Mouse (Mus musculus) adrenal gland, adult 2 months (tissue): ENCODE measurements at regions not wholly inside any gene's neighbourhood (a gene's known extent, or its start where the extent isn't known, plus 50 kb on each side); places are given as distances from the start of the nearest gene placed in this dataset.

ENCODE experiments used
- DNase-seq: peaks from one replicate; pipeline ENCODE4 v3.0.0; 2021

DNA sequence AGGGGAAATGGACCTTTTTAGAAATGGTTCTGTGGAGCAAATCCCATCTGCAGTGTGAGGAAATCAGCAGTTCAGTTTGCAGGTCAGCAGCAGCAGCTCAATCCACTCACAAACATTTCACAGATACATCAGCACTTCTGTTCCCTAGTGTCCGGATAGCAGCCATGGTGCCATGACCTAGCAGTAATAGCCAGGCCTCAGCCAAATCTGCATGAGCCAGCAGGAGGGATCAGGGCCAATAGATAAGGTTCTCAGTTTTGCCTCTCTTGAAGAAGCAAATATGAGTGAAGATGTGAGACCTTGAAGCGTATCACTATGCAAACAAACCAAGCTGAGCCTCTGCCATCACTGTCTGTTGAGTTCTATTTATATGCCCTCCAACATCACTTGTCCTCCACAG, 380.7 kb upstream of the Chrm3 start:
- DNase-seq: no peak

DNA sequence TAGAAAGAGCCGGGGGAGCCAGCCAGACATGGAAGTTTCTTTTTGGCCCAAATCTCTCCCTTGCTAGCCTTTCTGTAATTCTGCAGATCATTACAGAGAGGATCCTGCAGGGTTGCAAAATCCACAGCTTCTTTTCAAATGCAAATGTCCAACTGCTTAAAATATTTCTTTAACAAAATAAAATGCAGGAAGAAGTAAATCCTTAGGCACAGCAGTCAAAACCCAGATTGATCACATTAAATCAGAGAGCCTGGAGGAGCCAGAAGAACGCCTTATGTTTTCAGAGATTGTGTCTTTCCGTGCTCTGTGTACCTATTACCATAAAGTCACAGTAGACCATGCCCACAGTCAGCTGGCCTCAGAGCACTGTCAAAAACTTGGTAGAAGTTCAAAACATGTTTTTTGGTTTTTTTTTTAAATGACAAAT, 365.1 kb upstream of the Chrm3 start:
- DNase-seq: no peak

DNA sequence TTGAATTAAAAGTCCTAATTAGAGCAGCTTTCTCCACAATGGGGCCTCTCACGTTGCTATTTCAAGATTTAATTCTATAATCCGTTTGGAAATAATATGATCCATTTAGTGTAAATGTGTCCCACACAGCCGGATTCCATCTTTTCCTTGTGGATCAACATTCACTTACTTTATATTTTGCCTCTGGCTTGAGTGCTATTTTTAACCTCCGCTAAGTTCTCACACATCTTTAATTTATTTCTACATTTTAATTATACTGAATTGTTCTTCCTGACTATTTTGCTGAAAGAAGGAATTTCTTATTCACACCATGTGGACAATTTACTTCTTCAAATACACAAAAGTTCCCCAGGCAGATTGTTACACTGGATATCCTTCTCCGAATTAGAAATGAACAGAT, 364.7 kb upstream of the Chrm3 start:
- DNase-seq: no peak

DNA sequence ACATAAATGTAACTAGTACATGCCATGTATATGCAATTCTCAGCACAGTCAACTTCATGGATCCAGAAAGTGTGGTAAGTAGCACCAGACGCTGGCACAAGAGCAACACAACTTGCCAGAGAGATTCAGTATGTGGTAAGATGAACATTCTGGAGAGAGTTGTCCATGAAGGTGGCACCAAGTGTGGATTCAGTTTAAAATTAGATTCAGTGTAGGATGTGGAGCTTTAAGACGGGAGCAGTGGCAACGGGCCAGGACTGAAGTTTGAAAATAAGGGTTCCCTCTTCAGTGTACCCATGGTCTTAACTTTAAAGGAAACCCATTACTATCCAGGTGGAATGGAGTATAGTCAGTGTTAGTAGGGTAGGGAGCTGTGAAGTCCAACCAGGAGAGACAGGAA, 360.0 kb upstream of the Chrm3 start:
- no peak for DNase-seq

DNA sequence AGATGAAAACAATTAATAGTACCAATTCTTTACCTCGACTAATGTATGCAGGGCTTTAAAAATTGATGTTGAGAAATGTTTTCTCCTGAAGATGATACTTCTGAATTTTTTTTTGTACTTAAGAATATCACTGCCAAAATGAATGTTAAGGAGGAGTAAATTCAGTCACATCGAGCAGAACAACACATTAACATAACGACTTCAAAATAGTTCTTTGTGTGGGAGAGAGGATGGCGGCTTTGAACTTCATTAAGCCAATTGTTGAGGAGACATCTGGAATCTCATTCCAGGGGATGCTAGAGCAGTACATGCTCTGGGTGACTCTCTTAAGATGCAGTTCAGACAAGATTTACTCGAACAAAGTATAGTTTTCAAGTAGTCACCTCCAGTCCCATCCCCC, 350.8 kb upstream of the Chrm3 start:
- DNase-seq: no peak

DNA sequence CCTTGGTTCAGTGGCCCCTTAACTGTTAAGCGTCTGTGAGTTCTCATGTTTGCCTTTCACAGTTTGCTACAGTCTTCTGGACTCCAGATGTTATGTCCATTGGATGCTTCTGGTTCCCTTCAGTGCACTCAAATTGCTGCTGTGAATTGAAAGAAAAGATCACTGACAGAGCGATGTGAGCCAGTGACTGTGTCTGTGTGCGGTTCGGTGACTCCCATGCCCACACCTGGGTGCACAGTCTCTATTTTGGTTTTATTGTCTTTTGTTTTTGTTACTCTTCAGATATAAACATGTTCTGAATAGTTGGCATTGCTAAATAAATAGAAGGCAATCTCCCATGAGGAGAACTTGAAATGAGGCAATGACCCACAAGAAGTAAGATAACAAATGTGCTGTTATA, 350.3 kb upstream of the Chrm3 start:
- DNase-seq: no peak

DNA sequence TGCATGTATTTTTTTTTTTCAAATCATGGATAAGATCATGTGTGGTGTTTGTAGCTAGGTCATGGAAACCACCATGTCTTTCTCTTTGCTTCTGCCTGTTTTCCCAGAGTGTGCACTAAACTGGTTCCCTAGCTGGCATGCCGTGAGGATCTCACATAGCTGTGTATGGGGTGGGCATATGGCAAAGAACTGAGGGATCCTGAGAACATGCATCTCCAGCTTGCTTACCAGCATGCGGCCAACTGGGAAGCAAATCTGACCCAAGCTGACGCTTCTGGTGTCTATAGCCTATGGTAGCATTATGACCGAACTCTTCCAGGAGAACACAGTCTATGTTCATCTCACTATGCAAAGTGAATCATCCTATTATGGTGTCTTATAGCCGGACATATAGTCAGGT, 336.5 kb upstream of the Chrm3 start:
- DNase-seq: no peak

DNA sequence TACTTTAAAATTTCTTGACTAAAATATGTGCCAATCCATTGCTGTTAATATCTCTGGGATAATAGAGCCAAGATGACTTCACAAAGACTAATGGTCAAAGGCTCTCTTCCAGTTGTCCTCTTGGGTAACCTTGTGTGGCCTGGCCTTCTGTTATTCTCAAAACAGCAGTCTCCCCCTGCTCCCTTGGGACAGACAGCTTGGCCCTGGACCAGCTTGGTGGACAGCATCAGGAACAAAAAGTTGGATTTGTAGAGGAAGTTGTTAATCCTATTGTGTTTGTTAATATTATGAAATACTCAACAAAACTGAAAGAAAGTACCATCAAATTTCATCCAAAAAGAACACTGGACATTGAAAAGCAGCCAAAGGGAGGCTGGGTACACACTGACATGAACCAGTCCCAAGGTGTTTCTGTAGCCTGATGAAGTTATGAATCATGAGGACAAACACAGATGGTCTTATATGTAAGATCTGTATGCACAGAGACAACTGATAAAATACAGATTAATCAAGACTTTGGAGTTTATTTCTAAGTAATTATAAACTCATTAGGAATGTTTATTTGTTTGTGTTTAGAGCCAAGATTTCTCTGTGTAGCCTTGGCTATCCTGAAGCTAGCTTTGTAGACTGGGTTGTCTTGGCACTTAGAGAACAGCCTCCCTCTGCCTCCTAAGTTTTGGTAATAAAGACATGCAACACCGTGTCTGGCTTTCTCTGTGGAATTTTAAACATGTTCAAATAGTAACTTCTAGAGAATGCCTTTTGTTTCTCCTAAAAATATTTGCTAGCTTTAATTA, 335.7 kb upstream of the Chrm3 start:
- DNase-seq: peak; percentile 58

DNA sequence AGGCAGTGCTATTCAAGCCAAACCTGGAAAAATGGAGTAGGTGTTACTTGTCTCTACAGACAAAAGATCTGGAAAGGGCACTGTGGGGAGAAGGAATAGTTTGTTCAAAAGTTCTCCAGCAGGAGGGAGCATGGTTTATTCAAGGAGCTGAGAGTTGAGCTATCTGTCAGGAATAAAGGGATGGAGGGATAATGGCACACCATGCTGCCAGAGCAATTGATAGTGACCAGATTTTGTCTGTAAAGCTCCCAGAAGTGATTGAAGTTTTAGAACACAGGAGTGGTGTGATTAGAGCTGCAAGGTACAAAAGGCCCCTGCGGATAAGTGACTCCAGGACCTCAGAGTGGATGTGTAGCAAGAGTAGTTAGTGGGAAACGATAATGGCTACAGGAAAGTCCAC, 330.7 kb upstream of the Chrm3 start:
- DNase-seq: no peak

DNA sequence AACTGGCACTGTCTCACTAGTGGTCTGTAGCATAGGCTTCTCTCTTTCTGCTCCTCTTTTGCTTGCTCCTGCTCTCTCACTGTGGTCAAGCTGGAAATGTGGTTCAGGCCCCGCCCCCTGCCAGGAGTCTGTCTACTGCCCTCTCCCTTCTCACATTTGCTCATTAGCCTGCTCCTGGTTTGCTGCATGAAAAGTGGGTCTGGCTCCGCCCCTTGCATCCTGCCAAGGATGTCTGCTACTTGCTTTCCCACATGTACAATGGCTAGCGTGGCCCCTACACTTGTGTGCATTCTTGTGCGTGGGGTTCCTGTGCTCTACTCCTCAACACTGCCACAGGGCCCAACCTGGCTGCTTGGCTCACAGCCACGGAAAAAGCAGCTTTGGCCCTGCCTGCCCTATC, 326.7 kb upstream of the Chrm3 start:
- DNase-seq: no peak

DNA sequence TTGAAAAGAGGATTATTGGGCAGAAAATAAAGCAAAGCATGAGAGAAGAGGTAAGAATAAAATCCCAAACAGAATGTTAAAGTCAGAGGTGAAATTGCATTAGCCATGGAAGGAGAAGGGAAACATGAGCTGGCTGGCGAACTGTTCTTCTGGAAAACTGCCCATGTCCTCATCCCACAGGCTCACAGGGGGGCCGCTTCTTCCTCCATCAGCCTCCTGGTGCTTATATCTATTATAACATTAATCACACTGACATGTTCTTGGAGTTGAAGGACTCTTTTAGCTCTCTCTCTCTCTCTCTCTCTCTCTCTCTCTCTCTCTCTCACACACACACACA, 293.4 kb upstream of the Chrm3 start:
- no peak for DNase-seq

DNA sequence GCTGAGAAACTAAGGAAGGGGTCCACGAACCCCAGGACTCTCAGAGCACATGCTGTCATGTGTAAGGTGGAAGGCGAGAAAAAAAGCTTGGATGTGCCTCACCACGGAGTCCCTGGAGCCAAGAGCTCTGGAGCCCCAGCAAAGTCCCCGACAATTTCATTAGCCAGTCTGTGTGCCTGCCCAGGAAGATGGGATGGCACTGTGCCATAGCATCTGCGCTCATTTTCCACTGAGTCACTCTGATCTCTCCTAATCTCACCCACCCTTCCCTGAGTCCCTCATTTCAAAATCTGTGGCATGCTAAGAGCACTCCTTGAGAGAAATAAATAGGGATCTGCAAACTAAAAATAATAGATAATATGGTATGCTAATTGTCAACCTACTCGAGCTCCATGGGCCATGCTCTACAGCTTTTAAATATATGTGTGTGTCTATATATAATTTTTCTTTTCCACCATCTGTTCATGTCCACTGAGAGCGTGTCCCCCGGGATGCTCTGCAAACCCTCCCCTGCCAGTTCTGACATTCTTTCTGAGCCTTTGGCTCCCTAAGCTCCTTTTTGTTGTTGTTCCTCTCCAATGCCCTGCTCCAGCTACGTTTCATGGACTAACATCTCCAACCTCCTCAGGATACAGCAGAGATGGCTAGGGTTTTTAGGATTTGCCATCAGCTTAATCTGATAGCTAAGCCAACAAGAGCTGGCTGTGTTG, 292.9 kb upstream of the Chrm3 start:
- DNase-seq: peak; percentile 16

DNA sequence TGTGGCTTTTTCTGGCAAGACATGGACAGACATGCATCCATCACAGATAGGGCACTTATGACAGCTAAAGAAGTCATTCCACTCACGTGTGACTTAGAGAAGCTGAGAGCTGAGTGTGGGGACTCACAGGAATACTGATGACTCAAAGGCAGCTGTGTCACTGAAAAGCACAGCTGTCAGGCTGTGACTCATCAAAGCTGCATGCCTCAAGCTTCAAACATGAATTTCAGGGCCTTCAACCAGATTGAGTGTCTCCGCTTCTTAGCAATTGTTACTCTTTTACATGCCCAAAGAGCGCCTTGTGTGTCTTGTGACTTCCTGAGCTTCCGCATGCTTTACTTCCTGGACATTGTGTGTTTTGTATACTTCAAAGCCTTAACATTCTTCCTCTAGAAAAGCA, 276.2 kb upstream of the Chrm3 start:
- peak; percentile 40 for DNase-seq

DNA sequence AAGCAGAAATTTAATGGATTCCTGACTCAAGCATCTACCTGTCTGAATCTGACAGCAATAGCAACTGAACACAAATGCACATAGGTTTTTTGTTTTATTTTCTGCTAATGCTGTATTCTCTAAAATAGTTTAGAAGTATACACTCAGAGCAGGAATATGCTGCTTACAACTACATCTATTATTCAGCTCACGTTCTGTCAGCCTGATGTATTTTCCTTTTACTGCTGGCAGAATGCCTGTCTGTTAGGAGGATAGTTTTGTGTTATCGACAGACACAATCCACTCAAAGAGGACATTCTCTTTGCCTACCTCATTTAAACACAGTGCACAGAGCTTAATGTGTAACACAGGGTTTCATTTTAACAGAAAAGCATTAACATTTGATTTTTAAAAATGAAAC, 269.8 kb upstream of the Chrm3 start:
- DNase-seq: no peak

DNA sequence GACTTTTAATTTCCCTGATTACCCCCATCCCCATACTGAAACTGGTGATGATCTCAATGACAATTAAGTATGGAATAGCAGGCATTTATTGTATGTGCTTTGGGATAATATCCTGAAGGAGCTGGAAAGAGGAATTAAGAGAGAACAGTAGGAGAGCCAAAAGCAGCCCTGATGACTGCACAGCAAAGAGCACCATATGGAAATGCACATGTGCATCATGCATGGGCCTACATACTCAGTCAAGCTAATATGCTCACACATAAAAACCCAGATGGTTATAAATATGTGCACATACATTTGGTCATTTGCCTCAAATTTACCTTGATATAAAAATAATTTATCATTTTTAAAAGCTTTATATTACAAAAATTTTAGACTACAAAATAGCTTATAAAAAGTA, 259.0 kb upstream of the Chrm3 start:
- no peak for DNase-seq

DNA sequence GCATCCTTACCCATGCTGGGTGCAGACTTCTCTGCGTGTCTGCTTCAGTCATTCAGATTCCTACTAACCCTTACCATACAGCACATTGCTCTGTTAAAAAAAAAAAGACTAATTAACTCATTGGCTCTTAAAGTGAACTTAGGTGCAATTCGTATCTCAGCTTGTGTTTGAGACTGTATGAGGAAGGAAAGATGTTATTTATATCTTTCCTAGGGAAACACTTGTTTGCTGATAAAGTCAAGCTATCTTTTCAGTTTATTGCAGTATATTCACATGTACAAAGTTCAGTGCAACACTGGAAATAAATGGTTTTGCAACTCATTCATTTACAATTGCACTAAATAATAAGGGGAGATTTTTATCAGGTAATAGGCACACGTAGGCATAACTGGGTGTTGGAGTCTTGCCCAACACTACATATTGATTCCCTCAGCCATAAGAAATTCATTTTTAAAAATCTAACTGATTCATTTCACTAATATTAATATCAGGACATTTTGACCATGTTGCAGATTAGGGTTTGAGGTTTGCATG, 257.8 kb upstream of the Chrm3 start:
- no peak for DNase-seq

DNA sequence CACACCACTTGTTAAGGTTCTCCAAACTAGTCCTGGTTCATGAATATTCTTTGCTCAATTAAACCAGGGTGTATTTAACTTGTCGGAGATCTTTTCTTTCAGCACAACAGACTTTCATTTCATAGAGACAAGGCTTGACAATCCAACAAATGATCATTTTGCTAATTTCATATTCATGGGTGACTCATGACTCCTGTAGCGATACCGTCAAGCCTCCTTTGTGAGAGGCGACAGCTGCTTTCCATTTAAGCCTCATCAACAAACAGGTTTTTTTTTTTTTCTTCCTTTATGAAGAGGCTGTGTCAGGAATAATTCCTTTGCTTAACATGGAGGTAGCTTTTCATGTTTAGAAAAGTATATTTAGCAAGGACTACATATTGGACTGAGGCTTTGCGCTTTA, 214.3 kb upstream of the Chrm3 start:
- DNase-seq: no peak

DNA sequence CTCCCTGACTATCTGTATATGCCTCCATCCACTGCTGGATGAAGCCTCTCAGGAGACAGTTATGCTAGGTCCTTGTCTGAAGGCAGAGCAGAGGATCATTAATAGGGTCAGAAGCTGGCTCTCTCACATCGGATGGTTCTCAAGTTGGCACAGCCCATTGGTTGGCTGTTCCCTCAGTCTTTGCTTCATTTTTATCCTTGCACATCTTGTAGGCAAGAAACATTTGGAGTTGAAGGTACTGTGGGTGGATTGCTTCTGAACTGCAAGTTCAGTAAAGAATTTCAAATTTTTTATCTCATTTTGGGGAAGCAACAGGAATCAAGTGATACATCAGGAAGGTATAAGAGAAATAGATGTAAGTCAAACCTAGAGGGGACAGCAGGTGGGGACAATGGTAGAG, 206.2 kb upstream of the Chrm3 start:
- no peak for DNase-seq

DNA sequence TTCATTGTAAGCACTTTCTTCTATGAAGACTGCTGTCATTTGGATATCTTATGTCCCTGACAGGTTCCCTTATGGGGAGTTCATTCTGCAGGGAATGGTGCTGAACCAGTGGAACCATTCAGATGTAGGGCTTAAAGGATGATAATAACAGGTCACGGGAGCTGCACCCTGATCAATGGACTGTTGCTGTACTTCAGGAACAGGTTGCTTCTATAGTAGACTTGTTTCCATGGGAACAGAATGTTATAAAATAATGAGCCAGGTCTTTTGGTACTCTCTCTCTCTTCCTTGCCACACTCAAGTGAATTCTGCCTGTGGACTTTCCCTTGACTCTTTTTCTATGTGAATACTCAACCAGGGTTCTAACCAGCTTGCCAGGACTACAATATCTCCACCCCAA, 196.9 kb upstream of the Chrm3 start:
- DNase-seq: no peak

DNA sequence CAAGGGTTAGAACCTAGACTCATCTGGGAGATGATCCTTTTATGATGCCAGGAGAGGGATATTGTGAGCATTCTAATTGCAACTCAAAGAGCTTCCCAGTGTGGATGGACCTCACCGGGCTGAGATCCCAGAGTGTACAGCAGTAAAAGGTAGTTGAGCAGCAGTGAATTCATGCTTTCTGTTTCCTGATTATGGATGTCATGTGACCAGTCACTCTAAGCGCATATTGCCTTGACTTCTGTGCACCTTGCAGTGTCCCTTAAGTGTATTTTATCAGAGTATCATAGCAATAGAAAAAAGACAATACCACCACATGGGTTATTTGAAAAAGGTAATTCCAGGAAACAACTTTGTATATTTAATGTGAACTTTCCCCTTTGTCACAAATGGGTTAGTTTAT, 193.9 kb upstream of the Chrm3 start:
- no peak for DNase-seq

DNA sequence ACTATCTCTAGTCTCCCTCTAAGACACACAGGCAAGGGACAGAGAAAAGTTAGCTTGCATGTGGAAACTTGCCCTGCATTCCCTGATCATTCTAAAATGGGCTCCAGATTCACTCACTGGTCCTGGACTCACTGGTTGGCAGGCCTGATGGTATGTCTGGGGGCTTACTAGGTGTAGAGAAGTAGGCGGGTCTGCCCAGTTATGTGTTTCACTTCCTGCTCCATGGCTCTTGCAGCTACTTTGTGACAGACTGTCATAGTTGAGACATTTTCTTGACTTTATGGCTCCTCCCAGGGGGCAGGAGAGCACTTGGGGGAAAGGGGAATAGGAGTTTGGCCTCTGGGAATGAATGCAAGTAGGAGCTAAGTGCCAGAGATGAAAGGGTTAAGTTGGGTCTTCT, 182.1 kb upstream of the Chrm3 start:
- DNase-seq: no peak

DNA sequence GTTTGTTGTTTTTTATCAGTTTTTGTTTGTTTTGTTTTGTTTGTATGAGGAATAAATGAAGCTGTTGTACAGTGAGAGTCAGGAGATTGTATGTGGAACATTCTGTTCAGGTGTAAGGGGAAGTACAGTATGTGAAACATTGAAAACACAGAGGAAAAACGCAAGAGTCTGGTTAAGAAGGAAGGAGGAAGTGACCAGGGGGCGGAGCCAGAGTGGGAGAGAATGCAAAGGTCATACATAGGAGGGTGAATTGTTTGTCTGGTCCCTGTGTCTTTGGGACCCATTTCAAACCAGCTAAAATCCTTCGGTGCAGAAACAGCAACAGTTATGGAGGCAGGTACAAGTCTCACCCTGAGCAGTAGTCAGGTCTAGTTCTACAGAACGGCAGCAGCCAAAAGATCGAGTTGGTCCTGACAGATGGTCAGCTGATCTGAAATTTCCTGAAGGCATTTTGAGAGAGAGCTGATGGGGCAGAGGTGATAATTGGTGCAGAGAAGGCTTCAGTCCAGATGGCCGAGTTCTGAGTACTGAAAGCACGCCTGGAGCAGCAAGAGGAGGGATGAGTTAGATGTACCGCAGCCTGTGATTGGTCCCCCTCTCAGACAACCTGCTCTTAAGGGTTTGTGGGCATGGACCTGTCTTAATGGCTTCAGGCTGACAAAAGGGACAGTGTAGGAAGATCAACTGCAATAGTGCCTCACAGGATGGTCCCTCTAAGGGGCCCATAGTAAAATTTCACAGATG, 179.7 kb upstream of the Chrm3 start:
- DNase-seq: no peak

DNA sequence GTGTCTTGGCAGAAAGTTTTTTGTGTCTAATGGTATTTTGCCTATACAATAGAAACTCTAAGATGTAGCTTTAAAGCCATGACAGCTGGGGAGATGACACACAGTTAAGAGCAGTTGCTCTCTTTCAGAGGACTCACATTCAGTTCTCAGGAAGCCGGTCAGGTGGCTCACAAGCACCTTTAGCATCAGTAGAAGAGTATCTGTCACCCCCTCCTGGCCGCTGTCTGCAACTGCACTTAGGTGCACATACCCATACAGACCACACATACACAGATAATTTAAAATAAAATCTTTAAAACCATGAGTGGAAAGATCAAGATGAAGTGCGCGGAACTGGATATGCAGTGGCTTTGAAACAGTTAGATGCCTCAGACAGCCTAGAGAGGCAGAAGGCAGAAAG, 178.3 kb upstream of the Chrm3 start:
- no peak for DNase-seq
